Mouse (Mus musculus) kidney, adult 2 months (tissue): ENCODE data around the gene Mapkapk5.

Experiments used
- CTCF ChIP-seq: fragments of 200-500 bp; conservative IDR thresholded peaks from 2 replicates; pipeline ENCODE4 v1.5.1; 2011; ENCODE audit warnings: low read depth, mild to moderate bottlenecking, control low read depth, low read length, moderate library complexity, mixed read lengths; ENCODE audit not compliant: insufficient read depth, insufficient read length
- POLR2A ChIP-seq: fragments of 200-500 bp; IDR thresholded peaks from one replicate; pipeline ENCODE4 v1.6.1; 2011; ENCODE audit warnings: low read depth, low read length, control low read depth

DNA sequence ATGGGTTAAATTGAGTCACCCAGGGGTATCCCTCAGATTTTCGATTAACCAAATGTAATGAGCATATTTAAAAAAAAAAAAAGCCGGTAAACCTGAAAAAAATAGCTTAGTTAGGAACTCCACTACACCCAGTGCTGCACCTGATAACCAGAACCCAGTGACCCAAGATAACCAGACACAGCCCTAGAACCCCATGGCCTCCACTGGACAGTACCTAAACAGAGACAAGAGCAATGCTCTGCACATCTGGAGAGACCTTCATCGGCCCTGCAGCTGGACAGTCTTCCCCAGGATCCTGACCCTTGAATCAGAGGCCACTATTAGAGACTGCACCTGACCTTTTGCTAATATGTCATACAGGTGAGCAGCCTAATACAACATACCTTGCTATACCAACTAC lies 1.4 kb upstream of the Mapkapk5 start:
- TF ChIP-seq POLR2A (no peak), CTCF (no peak)
